Mouse (Mus musculus): ENCODE results near the gene Hcn3.

Hcn3 gene

DNA sequence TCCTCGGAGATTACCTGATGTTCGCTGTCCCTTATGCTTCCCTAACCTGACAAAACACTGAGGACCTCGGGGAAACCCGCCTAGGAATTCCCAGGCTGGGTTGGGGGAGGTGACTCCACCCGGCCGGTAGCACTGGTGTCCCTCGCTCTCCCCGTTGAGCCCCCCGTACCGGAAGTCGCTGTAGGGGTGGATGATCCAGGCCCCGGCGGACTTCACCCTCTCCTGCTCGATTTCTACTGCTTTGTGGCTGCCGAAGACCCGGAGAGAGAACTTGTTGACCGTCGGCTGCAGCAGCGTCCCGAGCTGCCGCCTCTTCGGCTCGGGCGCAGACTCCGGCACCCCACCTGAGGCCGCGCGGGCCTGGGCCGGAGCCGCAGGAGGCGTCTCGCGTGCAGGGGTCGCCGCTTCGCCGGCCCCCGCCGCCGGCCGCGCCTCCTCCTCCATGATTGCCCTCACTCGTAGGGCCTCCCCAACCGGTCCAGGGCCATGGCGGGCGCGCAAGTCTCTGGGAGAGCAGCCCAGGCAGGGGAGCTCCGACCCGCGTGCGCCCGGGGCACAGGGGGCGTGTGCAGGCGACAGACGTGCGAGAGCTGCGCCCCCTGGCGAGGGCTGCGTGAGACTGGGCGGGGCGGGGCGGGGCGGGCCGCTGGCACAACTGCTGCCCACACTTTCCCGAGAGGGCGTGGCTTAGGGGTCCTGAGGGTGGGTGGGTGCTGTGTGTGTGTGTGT lies at the start of gene Hcn3:
Gene Hcn3 (minus strand): TSS at position 581 of the 729 bp plus-strand sequence.
- peak; percentile 49; the same call in 1 of the 2 replicates for ATAC-seq (ENCODE audit: insufficient number of reproducible peaks, low FRiP score, low TSS enrichment)

DNA sequence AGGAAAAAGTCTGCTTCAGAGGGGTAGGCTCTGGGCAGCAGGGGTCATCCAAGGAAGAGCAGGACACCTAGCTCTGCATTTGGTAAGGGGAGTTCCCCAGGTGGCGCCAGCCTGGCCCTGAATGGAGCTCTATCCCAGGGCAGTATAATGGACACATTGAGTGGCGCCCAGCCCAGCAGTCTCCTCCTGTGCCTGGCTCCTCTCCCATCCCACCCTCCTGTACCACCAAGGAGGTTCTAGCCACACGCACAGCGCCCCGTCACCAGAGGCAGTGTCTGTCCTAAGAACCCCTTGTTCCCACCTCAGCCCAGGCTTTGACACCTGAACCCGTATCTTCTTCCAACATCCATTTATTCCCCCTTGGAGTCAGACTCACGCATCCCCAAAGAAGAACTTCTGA lies 49.7 kb upstream of the Hcn3 start:
- no peak for ATAC-seq (ENCODE audit: insufficient number of reproducible peaks, low FRiP score, low TSS enrichment)

DNA sequence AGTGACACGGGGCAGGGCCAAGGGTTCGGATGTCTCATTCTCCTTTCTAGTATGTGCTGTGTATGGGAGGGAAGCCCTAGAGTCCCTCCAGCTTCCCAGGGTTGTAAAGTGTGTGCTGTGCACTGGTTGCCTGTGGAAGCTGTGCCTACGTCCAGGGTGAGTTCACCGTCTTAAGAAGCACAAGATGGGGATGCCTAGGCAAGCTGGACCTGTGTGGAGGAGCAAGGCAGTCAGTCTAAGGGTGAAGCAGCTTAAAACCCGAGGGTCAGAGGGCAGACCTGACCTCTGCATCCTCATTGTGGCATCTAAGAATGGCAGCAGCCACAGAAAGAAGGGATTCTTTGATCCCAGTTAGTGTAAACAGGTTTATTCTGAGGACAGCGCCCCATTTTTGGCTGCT lies 48.7 kb upstream of the Hcn3 start:
- ATAC-seq (ENCODE audit: insufficient number of reproducible peaks, low FRiP score, low TSS enrichment), result no peak

DNA sequence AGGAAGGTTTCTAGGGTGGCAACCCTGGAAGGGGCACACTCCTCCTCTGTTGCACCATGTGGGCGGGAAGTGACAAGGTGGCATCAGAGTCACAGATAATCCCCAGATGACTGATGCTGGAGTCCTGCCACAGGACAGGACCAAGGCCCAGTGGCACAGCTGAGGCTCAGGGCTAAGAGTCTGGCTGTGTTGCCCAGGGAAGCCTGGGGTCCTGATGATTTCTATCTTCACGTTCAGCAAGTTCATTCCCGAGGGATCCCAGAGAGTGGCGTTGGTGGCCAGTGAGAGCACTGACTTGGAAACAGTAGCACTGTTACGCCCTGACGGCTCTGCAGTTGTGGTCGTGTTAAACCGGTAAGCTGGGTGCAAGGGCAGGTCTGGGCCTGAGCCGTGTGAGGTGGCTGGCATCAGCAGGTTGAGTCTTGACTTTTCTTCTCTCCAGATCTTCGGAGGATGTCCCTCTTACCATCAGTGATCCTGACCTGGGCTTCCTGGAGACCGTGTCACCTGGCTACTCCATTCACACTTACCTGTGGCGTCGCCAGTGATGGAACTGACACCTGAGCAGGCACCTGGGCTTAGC lies 48.2 kb upstream of the Hcn3 start:
- no peak for ATAC-seq (ENCODE audit: insufficient number of reproducible peaks, low FRiP score, low TSS enrichment)

DNA sequence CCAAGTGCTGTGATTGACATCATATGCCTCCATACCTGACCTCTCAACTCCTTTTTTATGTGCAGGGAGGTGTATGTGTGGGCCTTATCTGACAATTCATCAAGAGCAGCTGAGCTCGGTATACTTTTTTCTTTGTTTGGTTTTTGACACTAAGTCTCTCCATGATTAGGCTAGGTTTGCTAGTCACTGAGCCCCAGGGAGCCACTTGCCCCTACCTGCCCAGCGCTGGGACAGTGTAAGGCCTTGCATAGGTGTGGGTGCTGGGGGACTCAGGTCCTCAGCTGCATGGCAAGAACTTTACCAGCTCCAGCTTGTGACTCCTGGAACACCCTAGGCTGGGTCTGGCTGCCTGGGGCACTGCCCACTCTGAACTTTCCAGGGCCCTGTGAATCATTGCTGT lies 46.7 kb upstream of the Hcn3 start:
- ATAC-seq (ENCODE audit: insufficient number of reproducible peaks, low FRiP score, low TSS enrichment), result no peak

DNA sequence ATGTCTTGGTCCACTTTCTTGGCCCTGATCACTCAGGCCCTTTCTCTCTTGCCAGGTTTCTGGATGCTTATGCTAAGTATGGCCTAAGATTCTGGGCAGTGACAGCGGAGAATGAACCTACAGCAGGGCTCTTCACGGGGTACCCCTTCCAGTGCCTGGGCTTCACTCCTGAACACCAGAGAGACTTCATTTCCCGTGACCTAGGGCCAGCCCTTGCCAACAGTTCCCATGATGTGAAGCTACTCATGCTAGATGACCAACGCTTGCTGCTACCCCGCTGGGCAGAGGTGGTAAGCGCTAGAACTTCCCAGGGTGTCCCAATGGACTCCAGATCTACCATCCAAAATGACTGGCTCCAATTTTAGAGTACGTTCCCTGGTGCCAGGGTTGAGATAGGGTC lies 46.1 kb upstream of the Hcn3 start:
- ATAC-seq (ENCODE audit: insufficient number of reproducible peaks, low FRiP score, low TSS enrichment), result no peak

DNA sequence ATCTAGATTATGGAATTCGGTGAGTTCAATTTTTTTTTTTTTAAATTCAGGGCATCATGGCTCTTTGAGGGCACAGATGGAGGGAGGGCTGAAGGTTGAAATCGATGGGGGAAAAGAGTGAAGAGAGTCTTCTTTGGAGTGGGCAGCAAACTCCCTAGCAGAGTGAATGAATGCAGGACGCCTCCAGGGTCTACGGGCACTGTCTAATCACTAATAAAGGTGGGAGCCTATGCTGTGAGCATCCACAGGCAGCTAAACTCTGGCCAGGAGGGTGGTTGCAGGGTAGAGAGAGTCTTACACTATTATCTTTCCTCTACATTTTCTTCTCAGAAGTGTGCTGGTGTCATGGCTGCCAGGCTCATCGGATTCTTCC lies 43.1 kb upstream of the Hcn3 start:
- peak; percentile 20; the same call in 1 of the 2 replicates for ATAC-seq (ENCODE audit: insufficient number of reproducible peaks, low FRiP score, low TSS enrichment)

DNA sequence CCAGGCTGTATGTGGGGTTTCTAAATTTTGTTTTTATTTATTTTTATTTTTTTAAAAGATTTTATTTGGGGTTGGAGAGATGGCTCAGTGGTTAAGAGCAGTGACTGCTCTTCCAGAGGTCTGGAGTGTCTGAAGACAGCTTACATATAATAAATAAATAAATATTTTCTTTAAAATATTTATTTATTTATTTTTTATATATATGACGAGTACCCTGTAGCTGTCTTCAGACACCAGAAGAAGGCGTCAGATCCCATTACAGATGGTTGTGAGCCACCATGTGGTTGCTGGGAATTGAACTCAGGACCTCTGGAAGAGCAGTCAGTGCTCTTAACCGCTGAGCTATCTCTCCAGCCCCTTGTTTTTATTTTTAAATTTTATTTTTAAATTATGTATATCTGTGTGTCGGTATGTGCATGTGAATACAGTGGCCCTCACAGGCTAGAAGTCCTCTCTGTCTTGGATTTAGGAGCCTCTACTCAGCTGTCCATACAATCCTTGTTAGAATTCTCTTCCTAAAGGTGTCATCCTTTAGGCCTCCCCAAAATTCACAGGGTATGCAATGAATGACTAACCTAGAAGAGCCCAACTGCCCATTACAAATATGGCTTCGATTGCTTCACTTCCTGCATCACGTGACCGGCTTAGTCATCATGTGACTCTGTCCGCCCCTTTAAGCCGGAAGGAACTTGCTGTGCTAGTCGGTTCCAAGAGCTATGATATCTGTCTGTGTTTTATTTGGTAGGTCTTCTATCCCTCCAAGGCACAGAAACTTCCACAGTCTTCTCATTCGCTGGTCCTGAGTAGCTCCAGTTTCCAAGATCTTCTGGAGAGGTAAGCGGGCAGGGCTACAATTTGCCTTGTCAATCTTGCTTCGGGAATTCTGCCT lies 42.5 kb upstream of the Hcn3 start, which contains the start of gene Gba:
Gene Gba (plus strand): TSS at position 676 of the 889 bp plus-strand sequence.
- peak; percentile 61; the same call in 1 of the 2 replicates for ATAC-seq (ENCODE audit: insufficient number of reproducible peaks, low FRiP score, low TSS enrichment)

DNA sequence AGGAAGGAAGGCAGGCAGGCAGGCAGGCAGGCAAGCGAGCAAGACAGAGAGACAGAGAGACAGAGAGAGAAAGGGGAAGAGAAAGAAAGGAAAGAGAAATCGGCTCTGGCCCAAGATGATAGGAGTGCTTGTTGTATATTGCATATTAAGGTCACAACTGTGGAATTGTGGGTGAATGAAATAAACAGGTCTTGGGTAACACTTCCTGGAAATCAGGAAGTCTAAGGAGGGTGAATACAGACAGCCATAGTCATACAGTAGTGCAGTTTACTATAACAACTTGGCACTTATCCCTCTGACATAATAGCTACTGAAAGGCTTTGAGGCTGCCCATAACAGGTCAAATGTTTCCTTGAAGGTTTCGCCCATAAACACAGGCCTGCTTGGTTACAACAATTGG lies 39.8 kb upstream of the Hcn3 start:
- no peak for ATAC-seq (ENCODE audit: insufficient number of reproducible peaks, low FRiP score, low TSS enrichment)

DNA sequence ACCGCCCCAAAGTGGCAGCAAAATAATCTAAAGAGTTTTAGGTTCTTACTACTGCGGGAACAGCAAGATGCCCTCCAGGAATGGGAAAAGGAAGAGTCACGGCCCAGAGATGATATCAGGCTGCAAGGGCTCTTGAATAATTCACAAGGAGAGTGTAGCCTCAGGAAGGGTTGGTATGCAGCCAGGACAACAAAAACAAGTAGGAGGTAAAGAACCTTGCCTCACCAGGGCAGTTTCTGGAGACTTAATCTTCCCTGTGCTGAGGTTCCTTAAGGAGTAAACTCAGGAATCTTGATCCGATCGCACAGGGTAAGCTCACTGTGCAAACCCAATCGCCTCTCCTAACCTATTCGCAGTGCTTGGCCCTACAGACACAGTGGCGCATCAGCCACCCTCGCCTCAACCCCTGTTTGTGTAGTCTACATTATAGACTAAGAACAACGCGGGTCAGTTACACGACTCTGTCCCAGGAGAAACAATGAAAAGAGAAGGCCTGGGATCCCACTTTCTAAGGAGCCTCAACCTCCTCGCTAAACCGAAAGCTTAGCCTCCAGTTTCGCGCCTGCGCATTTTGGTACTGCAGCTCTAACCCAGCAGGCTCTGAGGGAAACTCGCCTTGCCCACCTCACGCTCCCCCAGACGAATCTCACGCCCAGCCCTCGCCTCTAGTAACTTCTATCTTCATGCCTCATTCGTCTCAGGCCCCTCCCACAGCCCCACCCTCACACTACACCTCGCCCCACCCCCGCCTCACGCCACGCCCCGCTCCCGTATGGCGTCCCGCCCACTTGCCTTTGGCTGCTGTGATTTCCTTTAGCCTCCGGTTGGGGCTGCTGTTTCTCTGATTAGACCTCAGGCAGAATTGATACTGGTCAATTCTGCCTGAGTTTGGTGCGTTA lies 36.2 kb upstream of the Hcn3 start:
- ATAC-seq (ENCODE audit: insufficient number of reproducible peaks, low FRiP score, low TSS enrichment), result peak; percentile 87

DNA sequence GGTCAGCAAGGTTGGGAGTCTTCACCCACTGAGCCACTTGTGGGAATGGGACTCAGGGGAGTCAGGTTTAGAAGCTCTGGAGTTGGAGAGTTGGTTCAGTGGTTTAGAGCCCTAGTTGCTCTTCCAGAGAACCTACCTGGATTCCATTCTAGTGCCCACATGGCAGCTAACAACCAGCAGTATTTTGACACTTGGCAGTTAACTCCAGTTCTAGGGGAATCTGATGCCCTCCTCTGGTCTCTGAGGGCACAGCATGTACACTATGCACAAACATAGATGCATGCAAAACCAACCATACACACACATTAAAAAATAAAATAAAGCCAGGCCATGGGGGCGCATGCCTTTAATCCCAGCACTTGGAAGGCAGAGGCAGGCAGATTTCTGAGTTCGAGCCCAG lies 33.9 kb upstream of the Hcn3 start:
- ATAC-seq (ENCODE audit: insufficient number of reproducible peaks, low FRiP score, low TSS enrichment), result no peak

DNA sequence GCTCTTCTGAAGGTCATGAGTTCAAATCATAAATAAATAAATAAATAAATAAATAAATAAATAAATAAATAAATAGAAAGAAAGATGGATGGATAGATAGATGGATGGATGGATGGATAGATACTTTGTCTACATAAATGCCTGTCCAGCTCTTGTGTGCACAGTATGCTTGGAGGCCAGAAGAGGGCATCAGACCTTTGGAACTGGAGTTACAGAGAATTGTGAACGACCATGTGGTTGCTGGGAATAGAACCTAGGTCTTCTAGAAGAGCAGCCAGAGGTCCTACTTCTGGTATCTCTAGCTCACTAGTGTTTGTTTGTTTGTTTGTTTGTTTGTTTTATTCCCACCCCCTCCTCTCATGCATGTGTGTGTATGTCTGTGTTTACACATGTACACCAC lies 33.4 kb upstream of the Hcn3 start:
- ATAC-seq (ENCODE audit: insufficient number of reproducible peaks, low FRiP score, low TSS enrichment), result no peak

DNA sequence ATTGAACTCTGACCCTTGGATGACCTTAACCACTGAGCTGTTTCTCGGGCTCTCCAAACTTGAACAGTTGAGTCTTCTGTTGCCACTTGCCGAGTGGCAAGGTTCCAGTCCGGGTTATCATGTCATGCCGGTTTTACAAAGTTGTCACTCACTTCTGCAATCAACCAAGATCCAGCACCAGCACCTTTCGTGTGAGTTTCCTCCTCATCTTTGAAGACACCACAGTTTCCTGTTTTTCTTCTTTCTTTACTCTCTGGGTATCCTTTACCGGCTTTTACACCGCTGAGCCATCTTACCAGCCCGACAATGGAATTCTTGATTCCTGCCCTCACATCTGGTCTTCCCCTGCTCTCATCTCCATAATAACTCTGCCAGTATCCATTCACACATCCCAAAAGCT lies 30.4 kb upstream of the Hcn3 start:
- no peak for ATAC-seq (ENCODE audit: insufficient number of reproducible peaks, low FRiP score, low TSS enrichment)

DNA sequence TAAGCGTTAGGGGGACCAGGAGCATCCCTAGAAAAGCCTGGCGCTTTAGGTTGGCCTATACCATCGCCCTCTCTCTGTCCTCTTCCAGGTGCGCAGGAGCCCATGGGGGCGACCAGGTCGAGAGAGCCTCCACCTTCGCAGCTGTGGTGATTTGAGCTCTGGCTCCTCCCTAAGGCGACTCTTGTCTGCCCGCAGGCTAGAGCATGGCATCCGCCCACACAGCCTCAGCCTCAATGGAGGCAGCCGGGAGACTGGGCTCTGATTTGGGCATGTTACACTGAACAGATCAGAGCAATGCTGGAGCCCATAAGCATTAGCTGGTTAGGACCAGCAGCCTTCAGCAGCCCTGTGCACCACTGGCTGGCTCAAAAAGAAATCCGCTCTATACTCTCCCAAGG lies 28.5 kb upstream of the Hcn3 start:
- ATAC-seq (ENCODE audit: insufficient number of reproducible peaks, low FRiP score, low TSS enrichment), result no peak

DNA sequence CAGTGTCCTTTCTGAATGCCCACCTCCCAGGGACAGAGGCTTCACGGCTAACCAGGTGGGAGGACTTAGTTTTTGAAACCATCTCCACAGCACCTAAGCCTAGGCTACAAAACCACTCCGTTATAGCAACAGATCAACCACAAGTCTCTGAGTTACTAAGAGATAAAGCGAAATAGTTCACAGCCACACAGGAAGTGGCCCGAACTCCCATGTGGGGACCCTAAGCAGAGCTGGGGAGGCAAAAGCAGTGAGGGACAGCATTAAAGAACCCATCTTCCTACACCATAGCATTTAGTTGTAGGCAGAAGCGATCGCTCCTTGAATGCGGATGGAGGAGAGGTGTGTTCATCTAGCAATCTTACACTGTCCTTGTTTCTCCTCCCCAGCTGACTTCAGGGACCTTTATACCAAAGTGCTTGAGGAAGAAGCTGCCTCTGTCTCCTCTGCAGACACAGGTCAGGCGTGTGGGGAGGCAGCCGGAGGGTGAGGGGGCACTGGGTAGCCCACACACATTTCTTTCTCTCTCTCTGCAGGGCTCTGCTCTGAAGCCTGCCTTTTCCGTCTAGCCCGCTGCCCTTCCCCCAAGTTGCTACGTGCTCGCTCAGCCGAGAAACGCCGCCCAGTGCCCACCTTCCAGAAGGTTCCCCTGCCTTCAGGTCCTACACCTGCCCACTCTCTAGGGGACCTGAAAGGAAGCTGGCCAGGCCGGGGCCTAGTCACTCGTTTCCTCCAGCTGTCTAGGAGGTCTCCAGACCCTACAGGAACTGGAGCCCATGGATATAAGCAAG lies 27.9 kb upstream of the Hcn3 start:
- no peak for ATAC-seq (ENCODE audit: insufficient number of reproducible peaks, low FRiP score, low TSS enrichment)

DNA sequence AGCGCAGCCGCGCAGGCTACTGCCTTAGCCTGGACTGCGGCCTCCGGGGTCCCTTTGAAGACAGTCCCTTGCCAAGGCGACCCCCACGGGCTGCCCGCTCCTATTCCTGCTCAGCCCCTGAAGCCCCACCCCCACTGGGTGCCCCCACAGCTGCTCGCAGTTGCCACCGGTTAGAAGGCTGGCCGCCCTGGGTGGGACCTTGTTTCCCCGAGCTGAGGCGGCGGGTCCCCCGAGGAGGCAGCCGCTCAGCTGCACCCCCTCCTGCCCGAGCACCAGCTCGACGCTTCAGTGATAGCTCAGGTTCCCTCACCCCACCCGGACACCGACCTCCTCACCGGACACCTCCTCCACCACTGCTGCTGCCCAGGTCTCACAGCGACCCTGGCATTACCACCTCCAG lies 27.2 kb upstream of the Hcn3 start:
- ATAC-seq (ENCODE audit: insufficient number of reproducible peaks, low FRiP score, low TSS enrichment), result no peak

DNA sequence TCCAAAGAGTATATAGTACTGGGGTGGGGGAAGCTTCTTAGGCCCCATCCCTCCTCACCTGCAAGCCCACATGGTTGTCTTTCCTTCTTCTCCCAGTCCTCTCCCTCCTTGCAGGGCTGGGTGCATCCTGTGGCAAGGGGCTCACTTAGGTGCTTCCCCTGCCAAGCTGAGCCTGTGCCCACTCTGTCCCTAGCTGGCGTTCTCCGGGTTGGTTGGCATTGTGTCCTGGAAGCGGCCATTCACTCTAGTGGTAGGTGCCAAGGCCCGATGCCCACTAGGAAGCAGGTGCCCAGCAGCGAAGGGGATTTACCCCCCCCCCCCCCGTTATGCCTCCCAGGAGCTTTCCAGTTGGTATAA lies 23.9 kb upstream of the Hcn3 start:
- no peak for ATAC-seq (ENCODE audit: insufficient number of reproducible peaks, low FRiP score, low TSS enrichment)

DNA sequence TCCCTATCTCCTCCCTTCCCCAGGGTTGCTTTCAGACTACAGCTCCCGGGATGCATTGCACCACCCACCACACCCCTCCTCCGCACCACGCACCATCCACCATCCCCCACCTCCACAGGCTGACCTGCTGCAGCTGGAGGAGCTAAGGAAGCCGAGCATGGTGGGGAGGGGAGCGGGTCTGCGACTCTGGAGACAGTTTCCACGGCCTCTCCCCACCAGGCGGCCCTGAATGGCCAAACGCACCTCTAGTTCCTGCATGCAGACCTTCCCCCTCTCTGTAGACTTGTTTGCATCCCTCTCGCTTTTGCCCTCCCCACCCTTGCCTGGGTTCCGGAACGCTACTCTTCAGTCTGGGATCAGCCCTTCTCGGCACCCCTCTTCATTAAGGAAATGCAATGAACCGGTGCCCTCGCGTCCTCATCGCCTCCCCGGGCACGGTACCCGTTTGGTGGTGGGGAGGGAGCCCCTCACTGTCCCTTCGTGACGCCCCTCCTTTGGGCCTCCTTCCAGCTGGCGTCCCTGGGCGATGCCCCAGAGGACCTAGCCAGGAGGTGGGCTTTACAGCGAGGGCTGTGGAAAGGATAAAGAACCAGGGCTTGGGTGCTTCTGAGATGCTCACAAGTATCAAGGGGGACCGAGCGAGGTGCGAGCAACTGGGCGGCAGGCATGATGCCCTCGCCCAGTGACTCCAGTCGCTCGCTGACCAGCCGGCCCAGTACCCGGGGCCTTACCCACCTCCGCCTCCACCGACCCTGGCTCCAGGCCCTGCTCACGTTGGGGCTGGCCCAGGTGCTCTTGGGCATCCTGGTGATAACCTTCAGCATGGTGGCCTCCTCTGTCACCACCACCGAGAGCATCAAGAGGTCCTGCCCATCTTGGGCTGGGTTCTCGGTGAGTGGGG lies 23.3 kb upstream of the Hcn3 start, which contains the start of gene Fam189b:
Gene Fam189b (plus strand): TSS at position 86 of the 901 bp plus-strand sequence.
- peak; percentile 89 for ATAC-seq (ENCODE audit: insufficient number of reproducible peaks, low FRiP score, low TSS enrichment)
